Mouse (Mus musculus): ENCODE results near the gene Habp4. TPM values are rescaled to one million over a fixed set of nuclear protein-coding genes. Genes with fewer than 3 reads are reported as not detected.

Gene Habp4
- polyA plus RNA-seq, 1 experiment from 2014 or later = 70.9 TPM

DNA sequence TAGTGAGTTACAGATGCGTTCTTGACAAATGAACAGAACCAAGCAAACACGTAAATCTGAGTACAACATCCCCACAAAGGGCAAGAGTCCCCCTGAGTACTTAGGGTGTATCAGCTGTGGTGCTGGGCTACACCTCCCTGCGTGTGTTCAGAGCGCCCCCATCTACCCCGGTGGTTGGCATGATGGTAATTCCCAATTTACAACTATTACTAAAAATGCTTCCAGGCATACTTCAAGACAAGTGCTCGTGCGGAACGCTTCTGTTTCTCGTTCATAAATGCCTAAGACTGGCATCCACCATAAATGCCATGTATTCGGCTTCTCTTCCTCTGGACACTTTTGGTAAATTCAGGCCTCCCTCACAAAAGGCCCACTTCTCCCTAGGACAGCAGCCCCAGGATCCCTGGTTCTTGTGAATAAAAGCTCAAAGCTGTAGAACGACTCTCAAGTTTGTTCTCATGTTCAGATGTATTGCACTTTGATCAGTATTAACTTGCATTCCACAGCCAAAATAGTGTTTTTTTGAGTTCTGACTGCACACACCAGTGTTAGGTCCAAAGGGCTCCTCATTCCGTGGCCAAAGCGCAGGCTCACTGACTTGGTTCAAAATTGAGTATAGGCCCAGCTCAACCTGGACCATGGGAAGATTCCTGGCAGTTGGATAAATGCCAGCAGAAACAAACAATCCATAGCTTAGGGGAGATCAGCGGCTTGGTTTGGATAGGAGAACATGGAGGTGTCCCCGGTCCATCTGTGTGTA, 31.8 kb upstream of the Habp4 start:
- WGBS = 42% methylated on average over 15 of the region's 15 CpGs
- peak overlapping the region; percentile 32 to 51; a peak in 3 of 4 replicates for H3K27ac ChIP-seq (replicated peaks in 1 of 2; ENCODE audit: control insufficient read depth in 1 of 2, insufficient read depth in 1 of 2, low read depth in 2 of 2, low read length in 2 of 2)

DNA sequence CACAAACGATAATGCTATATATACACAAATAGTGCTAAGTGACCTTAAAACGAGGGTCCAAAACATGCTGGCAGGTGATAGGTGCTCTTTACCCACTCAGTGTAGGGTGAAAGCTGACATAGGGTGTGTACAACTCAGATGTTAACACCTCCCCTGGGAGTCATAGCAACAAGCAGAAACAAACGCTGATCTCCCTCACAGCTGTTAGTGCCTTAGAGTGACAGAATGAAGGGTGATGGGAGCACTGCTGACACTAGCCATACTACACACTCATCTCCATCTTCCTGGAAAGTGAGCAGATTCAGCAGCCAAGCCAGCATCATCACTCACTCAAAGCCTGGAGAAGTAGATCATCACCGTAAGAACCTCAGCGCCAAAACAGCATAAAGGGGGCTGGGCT, 11.5 kb upstream of the Habp4 start:
- Histone ChIP-seq H3K4me2 (ENCODE audit: low read length) (peak overlapping the region; percentile 94), H3K9ac (ENCODE audit: low read length) (peak overlapping the region; percentile 8; the same call in 1 of the 2 replicates), H3K4me3 (ENCODE audit: control insufficient read depth in 1 of 2, insufficient read depth in 1 of 2, low read depth in 1 of 2, low read length in 2 of 2) (peak overlapping the region in 1 of 2 experiments; percentile 91; a peak in 1 of 4 replicates), H3K27ac (replicated peaks in 1 of 2; ENCODE audit: control insufficient read depth in 1 of 2, insufficient read depth in 1 of 2, low read depth in 2 of 2, low read length in 2 of 2) (peak overlapping the region in 1 of 2 experiments; percentile 7; a peak in 1 of 4 replicates), H3K9me3 (ENCODE audit: control insufficient read depth, low read length) (no peaks in the 10 kb centered on the region), H3K36me3 (ENCODE audit: control insufficient read depth, insufficient read depth, low read length) (peaks cover 3% of the 10 kb centered on the region), H3K27me3 (ENCODE audit: control insufficient read depth, insufficient read depth, low read length) (no peaks in the 10 kb centered on the region), H3K4me1 (ENCODE audit: control insufficient read depth in 2 of 2, insufficient read depth in 2 of 2, low read length in 2 of 2) (peaks cover 6 to 37% of the 10 kb centered on the region in 2 experiments; a peak in 3 of 4 replicates)
- WGBS = 24% methylated on average over 5 of the region's 5 CpGs
- ATAC-seq (ENCODE audit: insufficient number of reproducible peaks, insufficient read depth, low FRiP score, low read depth) = no peak

More for the DNA sequence above, 31.8 kb upstream of the Habp4 start:
- Histone ChIP-seq H3K4me1 (ENCODE audit: control insufficient read depth in 2 of 2, insufficient read depth in 2 of 2, low read length in 2 of 2) (peaks cover 0 to 7% of the 10 kb centered on the region in 2 experiments; a peak in 1 of 4 replicates), H3K9me3 (ENCODE audit: control insufficient read depth, low read length) (no peaks in the 10 kb centered on the region), H3K4me2 (ENCODE audit: low read length) (peak overlapping the region; percentile 63), H3K4me3 (ENCODE audit: control insufficient read depth in 1 of 2, insufficient read depth in 1 of 2, low read depth in 1 of 2, low read length in 2 of 2) (peak overlapping the region; percentile 51 to 72), H3K27me3 (ENCODE audit: control insufficient read depth, insufficient read depth, low read length) (no peaks in the 10 kb centered on the region), H3K9ac (ENCODE audit: low read length) (peak overlapping the region; percentile 75), H3K36me3 (ENCODE audit: control insufficient read depth, insufficient read depth, low read length) (peaks cover 28% of the 10 kb centered on the region)
- 0 out of 2 replicates have a peak, but pooled peaks have one; percentile 48 for ATAC-seq (ENCODE audit: insufficient number of reproducible peaks, insufficient read depth, low FRiP score, low read depth)

DNA sequence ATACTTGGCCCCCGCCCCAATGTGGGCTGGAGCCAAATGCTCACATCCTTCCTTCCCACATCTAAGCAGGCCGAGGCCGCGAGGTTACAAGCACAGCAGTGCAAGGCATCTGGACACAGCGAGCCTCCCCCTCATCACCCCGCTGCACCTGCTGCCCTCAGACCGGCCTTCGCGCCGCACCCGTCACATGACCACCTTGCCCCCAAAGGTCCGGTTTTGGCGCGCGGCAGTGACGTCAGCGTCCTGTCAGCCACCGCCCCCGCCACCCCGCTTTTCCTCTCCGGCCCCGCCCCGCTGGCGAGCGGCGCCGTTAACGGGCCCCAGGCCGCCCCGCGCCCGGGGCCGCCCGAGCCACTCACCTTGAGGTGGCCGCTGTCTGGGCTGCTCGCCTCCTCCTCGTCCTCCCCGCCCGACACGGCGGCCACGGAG, 9.4 kb upstream of the Habp4 start:
- H3K4me1 ChIP-seq (ENCODE audit: control insufficient read depth in 2 of 2, insufficient read depth in 2 of 2, low read length in 2 of 2) = peaks cover 8 to 42% of the 10 kb centered on the region in 2 experiments
- H3K36me3 ChIP-seq (ENCODE audit: control insufficient read depth, insufficient read depth, low read length) = no peaks in the 10 kb centered on the region
- peak overlapping the region; percentile 91 for H3K9ac ChIP-seq (ENCODE audit: low read length)
- H3K27me3 ChIP-seq (ENCODE audit: control insufficient read depth, insufficient read depth, low read length) = no peaks in the 10 kb centered on the region
- WGBS = under 1% methylated on average over 39 of the region's 42 CpGs
- H3K9me3 ChIP-seq (ENCODE audit: control insufficient read depth, low read length) = no peaks in the 10 kb centered on the region
- peak; percentile 7 for ATAC-seq (ENCODE audit: insufficient number of reproducible peaks, insufficient read depth, low FRiP score, low read depth)
- H3K4me2 ChIP-seq (ENCODE audit: low read length) = peak overlapping the region; percentile 94
- H3K4me3 ChIP-seq (ENCODE audit: control insufficient read depth in 1 of 2, insufficient read depth in 1 of 2, low read depth in 1 of 2, low read length in 2 of 2) = peak overlapping the region; percentile 81 to 91
- peak overlapping the region; percentile 93 to 95 for H3K27ac ChIP-seq (replicated peaks in 1 of 2; ENCODE audit: control insufficient read depth in 1 of 2, insufficient read depth in 1 of 2, low read depth in 2 of 2, low read length in 2 of 2)

DNA sequence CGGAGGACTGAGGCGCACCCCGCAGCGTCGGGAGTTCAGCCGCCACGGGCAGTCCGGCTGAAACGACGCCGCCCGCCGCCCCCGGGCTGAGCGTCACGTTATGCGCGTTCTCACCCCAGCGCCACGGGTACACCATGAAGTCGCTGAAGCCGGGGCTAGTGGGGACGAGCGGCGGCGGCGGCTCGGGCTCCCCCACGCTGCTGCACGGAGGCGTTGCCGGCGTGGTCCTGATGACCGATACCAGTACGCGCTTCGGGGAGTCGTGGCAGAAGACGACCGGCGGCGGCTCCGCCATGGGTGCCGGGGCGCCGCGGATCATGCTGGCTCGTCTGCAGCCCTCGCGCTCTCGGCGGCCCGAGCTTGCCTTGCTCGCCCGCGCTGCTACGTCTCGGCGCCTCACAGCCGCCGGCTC, 8.9 kb upstream of the Habp4 start:
- peak overlapping the region; percentile 91 for H3K9ac ChIP-seq (ENCODE audit: low read length)
- no peaks in the 10 kb centered on the region for H3K27me3 ChIP-seq (ENCODE audit: control insufficient read depth, insufficient read depth, low read length)
- H3K9me3 ChIP-seq (ENCODE audit: control insufficient read depth, low read length) = no peaks in the 10 kb centered on the region
- H3K36me3 ChIP-seq (ENCODE audit: control insufficient read depth, insufficient read depth, low read length) = no peaks in the 10 kb centered on the region
- H3K4me2 ChIP-seq (ENCODE audit: low read length) = peak overlapping the region; percentile 94
- peak; percentile 13; the same call in 1 of the 2 replicates for ATAC-seq (ENCODE audit: insufficient number of reproducible peaks, insufficient read depth, low FRiP score, low read depth)
- H3K4me3 ChIP-seq (ENCODE audit: control insufficient read depth in 1 of 2, insufficient read depth in 1 of 2, low read depth in 1 of 2, low read length in 2 of 2) = peak overlapping the region; percentile 81 to 91
- peak overlapping the region; percentile 93 to 95 for H3K27ac ChIP-seq (replicated peaks in 1 of 2; ENCODE audit: control insufficient read depth in 1 of 2, insufficient read depth in 1 of 2, low read depth in 2 of 2, low read length in 2 of 2)
- H3K4me1 ChIP-seq (ENCODE audit: control insufficient read depth in 2 of 2, insufficient read depth in 2 of 2, low read length in 2 of 2) = peaks cover 8 to 42% of the 10 kb centered on the region in 2 experiments
- under 1% methylated on average over 60 of the region's 61 CpGs for WGBS

DNA sequence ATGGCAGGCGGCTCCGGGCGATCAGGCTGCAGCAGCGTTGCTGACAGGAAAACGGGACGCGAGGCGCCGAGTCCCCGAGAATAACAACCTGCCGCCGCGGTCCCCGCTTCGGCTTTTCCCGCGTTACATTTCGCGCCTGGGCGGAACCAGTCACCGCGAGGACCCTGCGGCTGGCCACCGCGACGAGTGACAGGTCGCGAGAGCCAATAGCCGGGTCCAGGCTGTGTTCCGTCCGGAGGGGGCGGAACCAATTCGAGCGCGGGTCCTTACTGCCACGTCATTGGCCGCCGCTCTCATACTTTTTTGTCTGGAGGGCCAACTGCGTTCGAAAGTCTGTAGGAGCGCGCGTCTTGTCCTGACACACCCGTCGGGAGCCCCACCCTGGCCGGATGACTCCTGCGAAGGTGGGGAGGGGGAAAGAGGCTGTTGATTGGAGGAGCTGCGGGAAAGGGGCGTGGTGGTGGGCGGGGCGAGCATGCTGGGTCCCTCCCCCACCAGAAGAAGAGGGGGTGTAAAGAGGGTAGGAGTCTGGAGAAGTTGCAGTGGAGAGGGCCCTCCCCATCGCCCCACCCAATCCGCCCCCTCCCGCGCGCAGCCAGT, 8.4 kb upstream of the Habp4 start, which contains the start of gene Zfp367:
Zfp367 (minus strand) TSS at position 120 of the 600 bp plus-strand sequence.
- H3K4me2 ChIP-seq (ENCODE audit: low read length) = peak within 1 kb of the TSS; percentile 94
- WGBS = under 1% methylated on average over 56 of the region's 56 CpGs
- ATAC-seq (ENCODE audit: insufficient number of reproducible peaks, insufficient read depth, low FRiP score, low read depth) = peak; percentile 95

DNA sequence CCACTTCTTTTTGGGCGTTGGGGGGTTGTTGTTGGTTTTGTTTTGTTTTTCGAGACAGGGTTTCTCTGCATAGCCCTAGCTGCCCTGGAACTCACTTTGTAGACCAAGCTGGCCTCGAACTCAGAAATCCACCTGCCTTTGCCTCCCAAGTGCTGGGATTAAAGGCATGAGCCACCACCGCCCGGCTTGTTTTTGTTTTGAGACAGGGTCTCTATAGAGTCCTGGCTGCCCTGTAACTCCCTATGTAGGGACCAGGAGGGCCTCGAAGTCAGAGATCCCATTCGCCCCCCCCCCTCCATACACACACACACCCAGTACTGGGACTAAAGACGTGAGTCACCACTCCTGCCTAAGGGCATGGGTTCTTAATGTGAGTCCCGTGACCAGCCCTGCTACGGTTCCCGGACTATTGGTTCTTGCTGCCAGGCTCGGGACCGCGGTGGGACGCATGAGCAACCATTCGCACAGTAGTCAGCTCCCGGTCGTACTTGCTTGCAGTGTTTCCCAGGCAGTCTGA, 7.8 kb upstream of the Habp4 start:
- Histone ChIP-seq H3K9ac (ENCODE audit: low read length) (peak overlapping the region; percentile 68), H3K9me3 (ENCODE audit: control insufficient read depth, low read length) (no peaks in the 10 kb centered on the region), H3K4me3 (ENCODE audit: control insufficient read depth in 1 of 2, insufficient read depth in 1 of 2, low read depth in 1 of 2, low read length in 2 of 2) (peak overlapping the region; percentile 35 to 91), H3K4me2 (ENCODE audit: low read length) (peak overlapping the region; percentile 94), H3K27ac (replicated peaks in 1 of 2; ENCODE audit: control insufficient read depth in 1 of 2, insufficient read depth in 1 of 2, low read depth in 2 of 2, low read length in 2 of 2) (peak overlapping the region; percentile 92 to 93), H3K27me3 (ENCODE audit: control insufficient read depth, insufficient read depth, low read length) (no peaks in the 10 kb centered on the region), H3K36me3 (ENCODE audit: control insufficient read depth, insufficient read depth, low read length) (no peaks in the 10 kb centered on the region), H3K4me1 (ENCODE audit: control insufficient read depth in 2 of 2, insufficient read depth in 2 of 2, low read length in 2 of 2) (peaks cover 8 to 42% of the 10 kb centered on the region in 2 experiments)
- 1% methylated on average over 18 of the region's 18 CpGs for WGBS
- ATAC-seq (ENCODE audit: insufficient number of reproducible peaks, insufficient read depth, low FRiP score, low read depth) = peak; percentile 5; the same call in 1 of the 2 replicates

More for the DNA sequence above, 8.4 kb upstream of the Habp4 start, which contains the start of gene Zfp367:
- H3K27ac ChIP-seq (replicated peaks in 1 of 2; ENCODE audit: control insufficient read depth in 1 of 2, insufficient read depth in 1 of 2, low read depth in 2 of 2, low read length in 2 of 2) = peak within 1 kb of the TSS; percentile 93 to 95
- H3K27me3 ChIP-seq (ENCODE audit: control insufficient read depth, insufficient read depth, low read length) = no peaks in the 10 kb centered on the region
- no peaks in the 10 kb centered on the region for H3K9me3 ChIP-seq (ENCODE audit: control insufficient read depth, low read length)
- H3K9ac ChIP-seq (ENCODE audit: low read length) = peak within 1 kb of the TSS; percentile 91
- H3K4me1 ChIP-seq (ENCODE audit: control insufficient read depth in 2 of 2, insufficient read depth in 2 of 2, low read length in 2 of 2) = peaks cover 8 to 42% of the 10 kb centered on the region in 2 experiments
- H3K4me3 ChIP-seq (ENCODE audit: control insufficient read depth in 1 of 2, insufficient read depth in 1 of 2, low read depth in 1 of 2, low read length in 2 of 2) = peak within 1 kb of the TSS; percentile 81 to 91
- H3K36me3 ChIP-seq (ENCODE audit: control insufficient read depth, insufficient read depth, low read length) = no peaks in the 10 kb centered on the region

DNA sequence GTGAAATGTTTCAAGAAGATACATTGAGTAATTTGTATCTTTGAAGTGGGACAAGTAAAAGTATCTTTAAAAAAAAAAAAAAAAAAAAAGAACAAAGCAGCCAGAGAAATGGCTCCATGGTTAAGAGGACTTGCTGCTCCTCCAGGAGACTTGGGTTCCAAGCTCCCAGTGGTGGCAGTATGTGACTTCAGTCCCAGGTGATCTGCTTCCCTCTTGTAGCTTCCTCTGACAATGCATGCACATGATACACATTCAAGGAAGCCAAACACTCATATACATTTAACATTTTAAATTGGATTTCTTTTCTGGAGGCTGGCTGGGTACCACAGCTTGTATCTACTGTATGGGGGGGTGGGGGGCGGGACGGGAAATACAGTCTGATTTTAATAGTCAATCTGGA, 7.0 kb upstream of the Habp4 start:
- Histone ChIP-seq H3K27me3 (ENCODE audit: control insufficient read depth, insufficient read depth, low read length) (no peaks in the 10 kb centered on the region), H3K4me2 (ENCODE audit: low read length) (peak overlapping the region; percentile 94), H3K27ac (replicated peaks in 1 of 2; ENCODE audit: control insufficient read depth in 1 of 2, insufficient read depth in 1 of 2, low read depth in 2 of 2, low read length in 2 of 2) (peak overlapping the region; percentile 76 to 92), H3K9me3 (ENCODE audit: control insufficient read depth, low read length) (no peaks in the 10 kb centered on the region), H3K36me3 (ENCODE audit: control insufficient read depth, insufficient read depth, low read length) (no peaks in the 10 kb centered on the region), H3K9ac (ENCODE audit: low read length) (peak overlapping the region; percentile 68), H3K4me3 (ENCODE audit: control insufficient read depth in 1 of 2, insufficient read depth in 1 of 2, low read depth in 1 of 2, low read length in 2 of 2) (no peak overlapping the region), H3K4me1 (ENCODE audit: control insufficient read depth in 2 of 2, insufficient read depth in 2 of 2, low read length in 2 of 2) (peaks cover 8 to 34% of the 10 kb centered on the region in 2 experiments)
- ATAC-seq (ENCODE audit: insufficient number of reproducible peaks, insufficient read depth, low FRiP score, low read depth) = no peak
- WGBS = 27% methylated on average over 2 of the region's 2 CpGs

All from heart, embryonic 14.5 days (tissue).